Mouse (Mus musculus) small intestine, adult 2 months (tissue): ENCODE data around the gene Gabarap. TPM values are rescaled to one million over a fixed set of nuclear protein-coding genes. Genes with fewer than 3 reads are reported as not detected.

Source experiments
- H3K27ac ChIP-seq: fragments of 200-500 bp; 2 replicates; pipeline ENCODE4 v1.5.1; 2012; ENCODE audit warnings: low read depth, low read length, control low read depth, inconsistent platforms; ENCODE audit not compliant: insufficient read depth
- H3K27me3 ChIP-seq: fragments of 200-500 bp; 2 replicates; pipeline ENCODE4 v1.6.1; 2012; ENCODE audit warnings: mild to moderate bottlenecking, moderate library complexity, low read length, inconsistent platforms; ENCODE audit not compliant: control insufficient read depth, insufficient read depth
- H3K36me3 ChIP-seq: fragments of 200-500 bp; 2 replicates; pipeline ENCODE4 v1.6.1; 2012; ENCODE audit warnings: mild to moderate bottlenecking, low read length, control low read depth, inconsistent platforms; ENCODE audit not compliant: control insufficient read depth, insufficient read depth
- H3K4me1 ChIP-seq: fragments of 200-500 bp; 2 replicates; pipeline ENCODE4 v1.6.1; 2012; ENCODE audit warnings: low read length, inconsistent platforms, mixed read lengths; ENCODE audit not compliant: control insufficient read depth, insufficient read depth, insufficient read length
- H3K4me3 ChIP-seq: fragments of 200-500 bp; 2 replicates; pipeline ENCODE4 v1.5.1; 2012; ENCODE audit warnings: low read depth, mild to moderate bottlenecking, control low read depth, inconsistent platforms, low read length, moderate library complexity
- CTCF ChIP-seq: fragments of 200-500 bp; IDR thresholded peaks from 2 replicates; pipeline ENCODE4 v1.5.1; 2012; ENCODE audit warnings: low read depth, mild to moderate bottlenecking, control low read depth, inconsistent platforms, low read length, moderate library complexity, mixed read lengths; ENCODE audit not compliant: insufficient replicate concordance, insufficient read length; ENCODE audit errors: extremely low read depth
- POLR2A ChIP-seq: fragments of 200-500 bp; IDR thresholded peaks from 2 replicates; pipeline ENCODE4 v1.6.1; 2012; ENCODE audit warnings: low read depth, mild to moderate bottlenecking, control low read depth, inconsistent platforms, low read length, moderate library complexity
- WGBS: fragments of 180-500 bp; shearing (Covaris S2); methylation state at CpG from one replicate; pipeline ENCODE4 v1.1.7; 2018; 5-methylcytosine and 5-hydroxymethylcytosine counted together
- polyA plus RNA-seq: library from polyadenylated mRNA; depleted of rRNA; stranded (reverse); fragments of >200 nt; gene quantifications from 2 replicates; pipeline ENCODE4 v1.2.3, GENCODE M21; 2012; rRNA removed

Gabarap gene
- polyA plus RNA-seq, 1 experiment = 564 TPM

DNA sequence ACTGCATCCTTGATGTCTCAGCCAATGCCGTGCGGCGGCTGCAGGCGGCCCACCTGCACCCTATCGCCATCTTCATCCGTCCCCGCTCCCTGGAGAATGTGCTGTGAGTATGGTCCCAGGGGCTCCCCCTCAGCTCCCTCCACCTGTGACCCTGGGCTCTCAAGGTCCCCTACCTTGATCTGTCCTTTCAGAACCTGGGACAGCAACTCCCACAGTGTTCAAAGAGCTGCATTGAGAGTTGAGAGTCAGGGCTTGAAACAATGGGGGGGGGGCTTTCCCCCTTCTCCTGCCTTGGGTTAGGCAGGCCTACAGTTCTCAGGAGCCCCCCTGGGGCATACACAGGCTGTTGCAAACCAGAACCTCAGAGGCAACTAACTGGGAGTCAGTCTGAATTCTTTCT lies 52.7 kb downstream of the Gabarap start:
- H3K27ac ChIP-seq = no peak overlapping the region
- H3K36me3 ChIP-seq = peaks cover 3% of the 10 kb centered on the region; the same call in 1 of the 2 replicates
- H3K27me3 ChIP-seq = no peaks in the 10 kb centered on the region
- no peaks in the 10 kb centered on the region for H3K4me1 ChIP-seq
- 86% methylated on average over 7 of the region's 7 CpGs for WGBS
- TF ChIP-seq POLR2A (no peak), CTCF (no peak)
- H3K4me3 ChIP-seq = no peak overlapping the region

Other genes starting within 250 kb of the Gabarap start
- gene Polr2a, start 232.5 kb upstream of the Gabarap start, polyA plus RNA-seq = 22.5 and 62.3 TPM in 2 replicates
- gene Slc35g3, start 229.2 kb upstream of the Gabarap start, polyA plus RNA-seq = 0.08 and 0.16 TPM in 2 replicates
- gene Zbtb4, start 225.2 kb upstream of the Gabarap start, polyA plus RNA-seq = 12.1 and 16.5 TPM in 2 replicates
- 5.5 and 8.7 TPM in 2 replicates for gene Chrnb1, start 195.2 kb upstream of the Gabarap start, polyA plus RNA-seq
- 3.6 and 4.8 TPM in 2 replicates for gene Fgf11, start 189.3 kb upstream of the Gabarap start, polyA plus RNA-seq
- 30.5 and 63.0 TPM in 2 replicates for gene Tmem102, start 185.5 kb upstream of the Gabarap start, polyA plus RNA-seq
- not detected in 2 replicates for gene Gm39566, start 175.8 kb upstream of the Gabarap start, polyA plus RNA-seq
- gene Spem2, start 172.7 kb upstream of the Gabarap start, polyA plus RNA-seq = not detected in 2 replicates
- gene Spem1, start 169.0 kb upstream of the Gabarap start, polyA plus RNA-seq = not detected in 2 replicates
- 11.1 and 12.0 TPM in 2 replicates for gene Nlgn2, start 153.4 kb upstream of the Gabarap start, polyA plus RNA-seq
- 98.8 and 99.3 TPM in 2 replicates for gene Tmem256, start 152.6 kb upstream of the Gabarap start, polyA plus RNA-seq
- gene Plscr3, start 144.8 kb upstream of the Gabarap start, polyA plus RNA-seq = 14.6 and 29.3 TPM in 2 replicates
- gene Tnk1, start 132.4 kb upstream of the Gabarap start, polyA plus RNA-seq = 21.1 and 46.3 TPM in 2 replicates
- not detected in 2 replicates for gene Tmem95, start 113.1 kb upstream of the Gabarap start, polyA plus RNA-seq
- 1.6 and 2.8 TPM in 2 replicates for gene Kctd11, start 109.7 kb upstream of the Gabarap start, polyA plus RNA-seq
- 7.3 and 11.6 TPM in 2 replicates for gene Acap1, start 95.6 kb upstream of the Gabarap start, polyA plus RNA-seq
- 1.8 and 2.6 TPM in 2 replicates for gene 2810408A11Rik, start 90.2 kb upstream of the Gabarap start, polyA plus RNA-seq
- 17.3 and 23.9 TPM in 2 replicates for gene Neurl4, start 90.1 kb upstream of the Gabarap start, polyA plus RNA-seq
- 57.4 and 104 TPM in 2 replicates for gene Gps2, start 77.3 kb upstream of the Gabarap start, polyA plus RNA-seq
- gene Eif5a, start 69.2 kb upstream of the Gabarap start, polyA plus RNA-seq = 136 and 230 TPM in 2 replicates
- 10.6 and 11.4 TPM in 2 replicates for gene Ybx2, start 55.3 kb upstream of the Gabarap start, polyA plus RNA-seq
- 11.2 and 12.9 TPM in 2 replicates for gene Slc2a4, start 43.0 kb upstream of the Gabarap start, polyA plus RNA-seq
- 521 and 1,844 TPM in 2 replicates for gene Cldn7, start 26.4 kb upstream of the Gabarap start, polyA plus RNA-seq
- gene Ctdnep1, start 10.0 kb upstream of the Gabarap start, polyA plus RNA-seq = 59.7 and 116 TPM in 2 replicates
- 24.4 and 37.8 TPM in 2 replicates for gene Elp5, start 8.6 kb upstream of the Gabarap start, polyA plus RNA-seq
- 5.7 and 12.4 TPM in 2 replicates for gene Phf23, start 4.6 kb downstream of the Gabarap start, polyA plus RNA-seq
- gene Dvl2, start 9.5 kb downstream of the Gabarap start, polyA plus RNA-seq = 5.2 and 7.4 TPM in 2 replicates
- 65.6 and 109 TPM in 2 replicates for gene Acadvl, start 24.3 kb downstream of the Gabarap start, polyA plus RNA-seq
- 5.3 and 5.5 TPM in 2 replicates for gene Dlg4, start 25.8 kb downstream of the Gabarap start, polyA plus RNA-seq
- not detected in 2 replicates for gene Asgr1, start 62.9 kb downstream of the Gabarap start, polyA plus RNA-seq
- gene Asgr2, start 101.5 kb downstream of the Gabarap start, polyA plus RNA-seq = 0.16 and 0.30 TPM in 2 replicates
- 0.93 and 1.6 TPM in 2 replicates for gene Mgl2, start 139.2 kb downstream of the Gabarap start, polyA plus RNA-seq
- gene Clec10a, start 165.1 kb downstream of the Gabarap start, polyA plus RNA-seq = 0.24 and 1.0 TPM in 2 replicates
- 6.6 and 12.7 TPM in 2 replicates for gene Slc16a11, start 221.6 kb downstream of the Gabarap start, polyA plus RNA-seq
- gene Slc16a13, start 229.9 kb downstream of the Gabarap start, polyA plus RNA-seq = 3.2 and 4.7 TPM in 2 replicates
- 0.98 and 2.2 TPM in 2 replicates for gene Bcl6b, start 238.7 kb downstream of the Gabarap start, polyA plus RNA-seq
- 25.2 and 45.3 TPM in 2 replicates for gene 0610010K14Rik, start 246.8 kb downstream of the Gabarap start, polyA plus RNA-seq
- 2.6 and 4.4 TPM in 2 replicates for gene Gm21988, start 248.7 kb downstream of the Gabarap start, polyA plus RNA-seq
- 86.6 and 182 TPM in 2 replicates for gene Rnasek, start 248.7 kb downstream of the Gabarap start, polyA plus RNA-seq